Mouse (Mus musculus) cerebellum, postnatal 25 days (tissue): Measurements from ENCODE around the gene Pfkfb2.
"Not testable (repeated sequence)": the region's sequence is repeated elsewhere in the genome, so short reads cannot be mapped to it uniquely, and the experiment has no call there.

Experiments used
- DNase-seq, 2 experiments: peaks; one replicate each; pipeline ENCODE4 v3.0.0; 2021; ENCODE audit warnings: mixed read lengths in 2 of 2

The Pfkfb2 gene

GRCm38 (mm10) chr1:130683905-130684304 is 45.1 kb downstream of the Pfkfb2 start:
- no peak for DNase-seq

DNA sequence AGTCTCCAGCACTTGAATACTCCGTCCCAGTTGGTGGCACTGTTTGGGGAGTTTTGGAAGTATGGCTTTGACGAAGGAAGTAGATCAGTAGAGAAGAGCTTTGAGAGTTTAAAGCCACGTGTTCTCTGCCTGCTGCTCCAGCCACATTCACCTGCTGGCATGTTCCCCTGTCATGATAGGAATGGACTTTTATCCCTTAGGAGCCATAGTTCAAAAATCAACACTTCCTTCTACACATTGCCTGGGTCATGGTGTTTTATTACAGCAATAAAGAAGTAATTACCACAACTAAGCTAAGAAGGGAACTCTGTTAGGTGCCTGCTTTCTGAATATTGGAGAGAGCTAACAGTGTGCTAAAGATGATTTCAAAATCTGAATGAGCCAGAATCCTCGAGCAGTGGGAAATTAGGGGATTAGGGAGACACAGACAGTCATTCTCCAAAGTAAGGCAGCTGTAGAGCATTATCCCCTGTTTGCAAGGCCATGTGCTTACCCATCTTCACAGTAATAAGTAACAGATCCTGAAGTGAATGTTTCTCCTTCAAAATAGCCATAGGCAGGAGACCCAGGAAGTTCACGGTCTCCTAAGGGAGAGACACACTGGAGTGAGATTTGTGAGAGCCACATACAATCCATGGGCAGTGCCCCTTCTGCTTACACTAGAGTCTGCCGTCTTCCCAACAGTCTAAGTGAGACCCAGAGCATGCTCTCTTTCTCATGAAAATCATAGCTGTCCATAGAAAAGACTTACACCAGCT is 47.2 kb downstream of the Pfkfb2 start:
- DNase-seq, result no peak

- DNase-seq, result no peak
Observed at GRCm38 (mm10) chr1:130681075-130681474, 48.0 kb downstream of the Pfkfb2 start.

DNA sequence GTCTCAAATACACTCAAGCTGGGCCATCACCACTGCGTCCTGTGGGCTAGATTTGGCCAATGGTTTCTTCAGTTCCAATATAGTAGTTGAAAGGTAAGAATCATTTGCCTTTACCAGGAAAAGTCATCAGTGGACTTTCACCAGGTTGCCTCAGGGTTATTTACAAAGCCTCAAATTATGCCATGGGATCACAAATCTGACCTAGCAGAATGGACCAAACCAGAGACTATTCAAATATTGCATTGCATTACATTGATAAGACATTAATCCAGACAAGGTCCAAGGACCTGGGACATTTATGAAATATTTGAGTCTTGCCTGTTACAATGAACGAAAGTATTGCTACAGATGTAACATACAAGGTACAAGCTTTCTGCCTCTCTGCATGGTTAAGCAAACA is 50.5 kb downstream of the Pfkfb2 start:
- no peak for DNase-seq

DNA sequence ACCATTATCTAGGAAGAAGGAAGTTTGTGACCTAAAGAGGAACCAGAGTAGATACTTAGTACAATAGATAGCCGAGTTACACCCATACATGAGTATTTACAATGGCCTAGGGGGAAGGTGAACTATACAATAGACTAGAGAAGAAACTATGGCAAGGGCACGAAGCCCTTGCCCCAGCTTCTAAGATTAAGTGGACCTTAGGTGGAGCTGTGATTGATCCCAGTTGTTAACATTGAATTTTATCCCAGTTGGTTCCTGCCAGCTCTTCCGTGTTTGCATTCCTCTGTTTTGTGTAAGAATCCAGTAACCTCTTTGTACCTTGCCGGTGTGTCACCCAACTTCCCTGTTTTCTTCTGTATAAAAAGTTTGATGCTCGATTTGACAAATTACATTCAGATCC is 65.5 kb downstream of the Pfkfb2 start:
- DNase-seq, result not testable (repeated sequence)

DNA sequence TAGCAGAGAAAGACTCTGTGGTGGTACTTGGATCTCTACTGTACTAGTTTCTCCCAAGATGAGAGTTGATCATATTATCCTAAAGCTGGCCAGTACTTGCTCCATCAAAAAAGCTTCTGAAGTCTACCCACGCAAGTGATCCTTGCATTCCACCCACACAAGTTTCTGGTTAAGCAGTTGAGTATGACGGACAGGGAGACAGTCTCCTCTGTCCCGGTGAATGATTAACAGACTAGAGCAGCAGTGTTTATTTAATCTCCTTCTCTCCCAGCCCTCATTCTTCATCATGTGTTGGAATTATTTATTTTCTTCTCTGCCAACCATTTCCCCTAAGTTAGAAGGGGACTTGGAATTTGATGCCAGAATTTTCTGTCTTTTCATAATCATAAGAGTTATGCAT is 67.6 kb downstream of the Pfkfb2 start, which contains the start of gene C4bp:
C4bp (minus strand) TSS at position 179 of the 400 bp plus-strand sequence.
- DNase-seq, result no peak

- peak; percentile 28 to 49 for DNase-seq
Observed at GRCm38 (mm10) chr1:130659641-130660040, 69.4 kb downstream of the Pfkfb2 start.

DNA sequence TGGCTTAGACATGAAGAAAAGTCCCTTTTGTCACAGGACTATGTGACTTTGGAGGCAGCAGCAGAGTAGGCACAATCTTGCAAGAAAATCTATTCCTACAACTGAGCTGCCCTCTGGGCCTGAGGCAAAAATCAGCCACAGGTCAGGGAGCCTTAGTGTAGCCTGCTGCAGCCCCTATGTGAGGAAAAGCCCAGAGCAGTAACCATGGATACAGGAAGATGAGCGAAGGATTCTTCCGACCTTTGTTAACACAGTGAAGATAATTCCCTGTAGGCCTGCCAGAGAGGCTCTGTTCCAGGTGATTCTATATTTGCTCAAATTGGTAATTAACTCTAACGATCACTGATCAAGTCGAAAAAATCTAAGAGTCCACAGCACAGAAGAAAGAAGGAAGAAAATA is 85.0 kb downstream of the Pfkfb2 start:
- DNase-seq, result no peak

DNA sequence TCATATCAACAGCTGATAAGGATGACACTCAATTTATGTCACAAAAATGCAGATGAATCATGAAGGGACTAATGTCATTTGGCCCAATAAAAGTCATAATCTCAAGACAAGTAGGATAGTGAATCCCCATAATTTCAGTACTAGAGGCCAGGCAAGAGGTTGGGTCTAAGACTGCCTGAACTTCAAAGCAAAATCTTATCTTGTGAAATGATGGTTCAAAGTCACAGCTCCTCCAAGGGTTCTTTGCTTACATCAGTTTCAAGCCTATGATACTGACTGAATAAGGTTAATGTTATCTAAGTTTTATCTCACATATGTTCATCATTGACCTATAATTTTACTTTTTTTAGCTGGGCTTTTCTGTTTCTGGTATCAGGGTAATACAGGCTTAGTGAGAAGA is 88.1 kb downstream of the Pfkfb2 start:
- DNase-seq, result no peak
